Mouse (Mus musculus): ENCODE results near the gene Macf1. TPM values are rescaled to one million over a fixed set of nuclear protein-coding genes. Genes with fewer than 3 reads are reported as not detected.
"Not testable (repeated sequence)": the region's sequence is repeated elsewhere in the genome, so short reads cannot be mapped to it uniquely, and the experiment has no call there.

Macf1 gene
- polyA plus RNA-seq, 1 experiment, result 88.5 TPM

GRCm38 (mm10) chr4:123633370-123633769, 50.8 kb downstream of the Macf1 start:
- TF ChIP-seq USF1 (IDR thresholded peaks at IDR 0.05; ENCODE audit: low read depth), result no peak
- TF ChIP-seq POLR2A (IDR thresholded peaks at IDR 0.05; ENCODE audit: insufficient read length, low read depth), result no peak
- TF ChIP-seq MYOD1 (IDR thresholded peaks at IDR 0.05; ENCODE audit: control insufficient read depth in 1 of 3, insufficient read length in 2 of 3, low read depth in 2 of 3), result peak in 1 of 3 experiments; percentile 33
- TF ChIP-seq REST (IDR thresholded peaks at IDR 0.05; ENCODE audit: insufficient read depth, insufficient read length), result no peak
- TF ChIP-seq TCF3 (IDR thresholded peaks at IDR 0.05; ENCODE audit: insufficient read length, low read depth), result no peak
- peak in 1 of 3 experiments; percentile 33 for TF ChIP-seq MYOG (IDR thresholded peaks at IDR 0.05; ENCODE audit: control insufficient read depth in 1 of 3, insufficient read depth in 1 of 3, insufficient read length in 2 of 3, low read depth in 2 of 3)
- no peak for TF ChIP-seq POLR2AphosphoS2 (IDR thresholded peaks at IDR 0.05; ENCODE audit: insufficient read length, low read depth)
- no peak overlapping the region for H3K4me2 ChIP-seq (ENCODE audit: low read depth)
- no peak overlapping the region for H3K4me3 ChIP-seq
- H3K79me2 ChIP-seq (ENCODE audit: control insufficient read depth, insufficient read depth), result peaks cover 66% of the 10 kb centered on the region
- no peaks in the 10 kb centered on the region for H3K27me3 ChIP-seq (ENCODE audit: control insufficient read depth, insufficient read depth, insufficient read length)
- no peak overlapping the region for H3ac ChIP-seq (ENCODE audit: control insufficient read depth, insufficient read length)
- no peaks in the 10 kb centered on the region for H3K36me3 ChIP-seq (ENCODE audit: control insufficient read depth, insufficient read depth)

- peaks cover 65% of the 10 kb centered on the region for H3K79me2 ChIP-seq (ENCODE audit: control insufficient read depth, insufficient read depth)
- not testable (repeated sequence) for H3K36me3 ChIP-seq (ENCODE audit: control insufficient read depth, insufficient read depth); H3K27me3 ChIP-seq (ENCODE audit: control insufficient read depth, insufficient read depth, insufficient read length)
These were observed 52.0 kb downstream of the Macf1 start for GRCm38 (mm10) chr4:123632116-123632515.

GRCm38 (mm10) chr4:123631654-123632053, 52.5 kb downstream of the Macf1 start:
- Histone ChIP-seq H3K79me2 (ENCODE audit: control insufficient read depth, insufficient read depth) (peaks cover 66% of the 10 kb centered on the region), H3K4me3 (no peak overlapping the region), H3K27me3 (ENCODE audit: control insufficient read depth, insufficient read depth, insufficient read length) (no peaks in the 10 kb centered on the region), H3K36me3 (ENCODE audit: control insufficient read depth, insufficient read depth) (no peaks in the 10 kb centered on the region), H3ac (ENCODE audit: control insufficient read depth, insufficient read length) (no peak overlapping the region), H3K4me2 (ENCODE audit: low read depth) (no peak overlapping the region)
- no peak for TF ChIP-seq CEBPB (IDR thresholded peaks at IDR 0.05; ENCODE audit: insufficient read depth, poor library complexity, severe bottlenecking)
- TF ChIP-seq USF1 (IDR thresholded peaks at IDR 0.05; ENCODE audit: low read depth), result no peak
- no peak for TF ChIP-seq MAX (IDR thresholded peaks at IDR 0.05; ENCODE audit: low read depth)
- no peak for TF ChIP-seq E2F4 (IDR thresholded peaks at IDR 0.05; ENCODE audit: insufficient read depth)
- no peak for TF ChIP-seq MYOG (IDR thresholded peaks at IDR 0.05; ENCODE audit: control insufficient read depth in 1 of 3, insufficient read depth in 1 of 3, insufficient read length in 2 of 3, low read depth in 2 of 3)
- TF ChIP-seq POLR2AphosphoS2 (IDR thresholded peaks at IDR 0.05; ENCODE audit: insufficient read length, low read depth), result no peak
- TF ChIP-seq REST (IDR thresholded peaks at IDR 0.05; ENCODE audit: insufficient read depth, insufficient read length), result no peak
- no peak for TF ChIP-seq POLR2A (IDR thresholded peaks at IDR 0.05; ENCODE audit: insufficient read length, low read depth)
- TF ChIP-seq TCF12 (IDR thresholded peaks at IDR 0.05; ENCODE audit: insufficient read depth, poor library complexity, severe bottlenecking), result no peak
- no peak for TF ChIP-seq MYOD1 (IDR thresholded peaks at IDR 0.05; ENCODE audit: control insufficient read depth in 1 of 3, insufficient read length in 2 of 3, low read depth in 2 of 3)
- no peak for TF ChIP-seq TCF3 (IDR thresholded peaks at IDR 0.05; ENCODE audit: insufficient read length, low read depth)
- no peak for TF ChIP-seq SRF (IDR thresholded peaks at IDR 0.05; ENCODE audit: control insufficient read depth, insufficient read length, low read depth)

More at GRCm38 (mm10) chr4:123632116-123632515, 52.0 kb downstream of the Macf1 start:
- H3K4me2 ChIP-seq (ENCODE audit: low read depth); H3K4me3 ChIP-seq; H3ac ChIP-seq (ENCODE audit: control insufficient read depth, insufficient read length): not testable (repeated sequence)

- Histone ChIP-seq H3K79me2 (ENCODE audit: control insufficient read depth, insufficient read depth) (peaks cover 36% of the 10 kb centered on the region), H3K36me3 (ENCODE audit: control insufficient read depth, insufficient read depth) (no peaks in the 10 kb centered on the region), H3K27me3 (ENCODE audit: control insufficient read depth, insufficient read depth, insufficient read length) (no peaks in the 10 kb centered on the region), H3K4me3 (no peak overlapping the region), H3K4me2 (ENCODE audit: low read depth) (no peak overlapping the region), H3ac (ENCODE audit: control insufficient read depth, insufficient read length) (no peak overlapping the region)
- TF ChIP-seq POLR2AphosphoS2 (IDR thresholded peaks at IDR 0.05; ENCODE audit: insufficient read length, low read depth) (no peak), SRF (IDR thresholded peaks at IDR 0.05; ENCODE audit: control insufficient read depth, insufficient read length, low read depth) (no peak), MYOD1 (IDR thresholded peaks at IDR 0.05; ENCODE audit: control insufficient read depth in 1 of 3, insufficient read length in 2 of 3, low read depth in 2 of 3) (no peak), TCF12 (IDR thresholded peaks at IDR 0.05; ENCODE audit: insufficient read depth, poor library complexity, severe bottlenecking) (no peak), MAX (IDR thresholded peaks at IDR 0.05; ENCODE audit: low read depth) (no peak), MYOG (IDR thresholded peaks at IDR 0.05; ENCODE audit: control insufficient read depth in 1 of 3, insufficient read depth in 1 of 3, insufficient read length in 2 of 3, low read depth in 2 of 3) (no peak), USF1 (IDR thresholded peaks at IDR 0.05; ENCODE audit: low read depth) (no peak), E2F4 (IDR thresholded peaks at IDR 0.05; ENCODE audit: insufficient read depth) (no peak), TCF3 (IDR thresholded peaks at IDR 0.05; ENCODE audit: insufficient read length, low read depth) (no peak), POLR2A (IDR thresholded peaks at IDR 0.05; ENCODE audit: insufficient read length, low read depth) (no peak), CEBPB (IDR thresholded peaks at IDR 0.05; ENCODE audit: insufficient read depth, poor library complexity, severe bottlenecking) (no peak), REST (IDR thresholded peaks at IDR 0.05; ENCODE audit: insufficient read depth, insufficient read length) (no peak)
These were observed 56.5 kb downstream of the Macf1 start for GRCm38 (mm10) chr4:123627683-123628082.

GRCm38 (mm10) chr4:123625332-123626072, 58.7 kb downstream of the Macf1 start:
- peaks cover 19% of the 10 kb centered on the region for H3K79me2 ChIP-seq (ENCODE audit: control insufficient read depth, insufficient read depth)
- no peak overlapping the region for H3ac ChIP-seq (ENCODE audit: control insufficient read depth, insufficient read length)
- H3K4me3 ChIP-seq, result no peak overlapping the region
- TF ChIP-seq POLR2AphosphoS2 (IDR thresholded peaks at IDR 0.05; ENCODE audit: insufficient read length, low read depth) (no peak), USF1 (IDR thresholded peaks at IDR 0.05; ENCODE audit: low read depth) (no peak), MAX (IDR thresholded peaks at IDR 0.05; ENCODE audit: low read depth) (no peak), TCF12 (IDR thresholded peaks at IDR 0.05; ENCODE audit: insufficient read depth, poor library complexity, severe bottlenecking) (no peak), MYOD1 (IDR thresholded peaks at IDR 0.05; ENCODE audit: control insufficient read depth in 1 of 3, insufficient read length in 2 of 3, low read depth in 2 of 3) (peak in 2 of 3 experiments; percentile 1 to 44), CEBPB (IDR thresholded peaks at IDR 0.05; ENCODE audit: insufficient read depth, poor library complexity, severe bottlenecking) (no peak; the same call in 1 of the 2 replicates), SRF (IDR thresholded peaks at IDR 0.05; ENCODE audit: control insufficient read depth, insufficient read length, low read depth) (no peak), MYOG (IDR thresholded peaks at IDR 0.05; ENCODE audit: control insufficient read depth in 1 of 3, insufficient read depth in 1 of 3, insufficient read length in 2 of 3, low read depth in 2 of 3) (peak in 2 of 3 experiments; percentile 57 to 64), E2F4 (IDR thresholded peaks at IDR 0.05; ENCODE audit: insufficient read depth) (no peak)
- H3K36me3 ChIP-seq (ENCODE audit: control insufficient read depth, insufficient read depth), result no peaks in the 10 kb centered on the region
- no peaks in the 10 kb centered on the region for H3K27me3 ChIP-seq (ENCODE audit: control insufficient read depth, insufficient read depth, insufficient read length)
- H3K4me2 ChIP-seq (ENCODE audit: low read depth), result peak overlapping the region; percentile 25
